Mouse (Mus musculus) forebrain, embryonic 14.5 days (tissue): Measurements from ENCODE around the gene Gm30191. TPM values are rescaled to one million over a fixed set of nuclear protein-coding genes. Genes with fewer than 3 reads are reported as not detected.
"Not testable (repeated sequence)": the region's sequence is repeated elsewhere in the genome, so short reads cannot be mapped to it uniquely, and the experiment has no call there.

Experiments
- ATAC-seq: fragments of 200-750 bp; cut with Nextera tagmentation; 2 replicates; pipeline ENCODE4 v1.8.0; 2017; ENCODE audit warnings: mild to moderate bottlenecking, moderate library complexity
- DNase-seq: peaks from one replicate; pipeline ENCODE4 v3.0.0-alpha.2; 2015; ENCODE audit warnings: low spot score
- H3K27ac ChIP-seq: fragments of 300-500 bp; sonication (generic); 2 replicates; pipeline ENCODE4 v1.5.1; 2014; ENCODE audit warnings: low read depth, mild to moderate bottlenecking, control low read depth, low read length, moderate library complexity
- H3K27me3 ChIP-seq: fragments of 300-500 bp; sonication (generic); replicated peaks from 2 replicates; pipeline ENCODE4 v1.6.1; 2014; ENCODE audit warnings: low read length, control low read depth, mixed read lengths; ENCODE audit not compliant: control insufficient read depth, insufficient read depth
- H3K36me3 ChIP-seq: fragments of 300-500 bp; sonication (generic); 2 replicates; pipeline ENCODE4 v1.6.1; 2014; ENCODE audit warnings: low read length, control low read depth; ENCODE audit not compliant: control insufficient read depth, insufficient read depth
- H3K4me1 ChIP-seq: fragments of 300-500 bp; sonication (generic); 2 replicates; pipeline ENCODE4 v1.6.1; 2014; ENCODE audit warnings: antibody characterized with exemption, low read length, control low read depth; ENCODE audit not compliant: control insufficient read depth, insufficient read depth
- H3K4me2 ChIP-seq: fragments of 300-500 bp; sonication (generic); 2 replicates; pipeline ENCODE4 v1.6.1; 2014; ENCODE audit warnings: mild to moderate bottlenecking, control low read depth, low read length
- H3K4me3 ChIP-seq: fragments of 300-500 bp; sonication (generic); 2 replicates; pipeline ENCODE4 v1.5.1; 2014; ENCODE audit warnings: low read depth, low read length, control low read depth
- H3K9ac ChIP-seq: fragments of 300-500 bp; sonication (generic); 2 replicates; pipeline ENCODE4 v1.6.1; 2014; ENCODE audit warnings: mild to moderate bottlenecking, low read length, control low read depth, moderate library complexity
- H3K9me3 ChIP-seq: fragments of 300-500 bp; sonication (generic); replicated peaks from 2 replicates; pipeline ENCODE4 v1.6.1; 2016; ENCODE audit warnings: low read length, control low read depth, mixed read lengths; ENCODE audit not compliant: control insufficient read depth
- WGBS: fragments of 180-500 bp; shearing (Covaris S2); extraction: QIAGEN DNeasy Blood & Tissue Kit; methylation state at CpG from one replicate; pipeline ENCODE4 v1.1.7; 2014; 5-methylcytosine and 5-hydroxymethylcytosine counted together
- polyA plus RNA-seq: library from polyadenylated mRNA; unstranded; fragments of >200 nt; fragmentation: Nextera tagmentation; extraction: Ambion mirVana; gene quantifications from 2 replicates; pipeline ENCODE4 v1.2.1, GENCODE M21; 2014

Gene Gm30191
- polyA plus RNA-seq, 1 experiment from 2014 or later: not detected

DNA sequence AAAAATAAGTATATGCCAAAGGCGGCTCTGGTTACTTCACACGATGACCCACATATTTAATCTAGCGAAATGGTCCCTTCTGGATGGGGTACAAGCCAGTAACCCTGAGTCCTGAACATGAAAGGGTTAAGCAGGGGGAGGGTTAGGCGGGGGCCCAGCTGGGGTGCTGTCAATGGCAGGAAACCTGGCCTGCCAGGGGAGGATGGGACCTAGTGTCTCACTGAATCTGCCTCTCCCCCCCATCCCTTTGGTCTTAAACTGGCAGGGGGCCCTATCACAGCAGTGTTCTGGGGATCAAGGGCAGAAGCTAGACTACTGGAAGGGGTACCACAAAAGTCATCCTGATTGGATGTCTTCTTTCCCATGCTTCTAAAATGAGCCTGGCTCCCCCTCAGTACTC lies 9.1 kb downstream of the Gm30191 start:
- Histone ChIP-seq H3K4me1 (peaks cover 7% of the 10 kb centered on the region), H3K27ac (no peak overlapping the region), H3K9ac (no peak overlapping the region), H3K4me3 (no peak overlapping the region), H3K27me3 (peaks cover 45% of the 10 kb centered on the region), H3K9me3 (no peaks in the 10 kb centered on the region), H3K36me3 (no peaks in the 10 kb centered on the region), H3K4me2 (no peak overlapping the region)
- DNase-seq (no peak), ATAC-seq (no peak)
- WGBS: 31% methylated on average over 4 of the region's 4 CpGs

DNA sequence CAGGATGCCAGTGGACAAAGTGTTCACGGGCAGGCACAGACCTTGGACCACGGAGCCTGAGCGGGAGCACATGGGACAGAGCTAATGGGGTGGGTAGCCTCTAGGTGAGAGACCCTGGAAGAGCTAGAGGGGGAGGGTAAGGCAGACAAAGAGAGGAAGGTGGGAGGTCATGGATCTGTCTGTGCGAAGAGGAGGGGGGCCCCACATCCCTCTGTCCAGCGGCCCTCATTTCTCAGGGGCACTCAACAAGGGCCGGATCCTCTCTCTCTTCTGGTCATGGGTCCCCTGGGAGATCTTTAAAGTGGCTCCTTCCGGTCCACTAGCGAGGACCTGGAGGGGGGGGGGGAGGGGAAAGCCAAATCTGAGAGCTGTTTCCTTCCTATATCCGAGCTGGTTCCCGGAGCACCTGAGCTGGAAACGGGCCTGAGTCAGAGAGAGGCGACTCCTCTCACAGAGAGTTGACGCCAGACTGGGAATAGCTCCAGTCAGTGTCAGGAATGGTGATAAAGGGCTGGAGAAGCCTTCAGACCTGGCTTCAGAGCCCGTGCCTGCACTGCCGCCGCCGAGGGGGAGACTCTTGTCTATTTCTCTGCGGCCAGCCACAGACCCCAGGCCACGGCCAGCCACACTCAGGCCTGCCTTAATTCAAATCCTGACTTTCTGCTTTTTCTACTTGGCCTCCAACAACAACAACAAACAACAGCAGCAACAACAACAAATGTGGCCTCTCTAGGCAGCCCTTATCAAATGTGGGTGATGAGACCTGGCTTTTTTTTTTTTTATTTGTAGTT lies 9.9 kb downstream of the Gm30191 start:
- DNase-seq (no peak), ATAC-seq (no peak)
- H3K9me3 ChIP-seq: no peaks in the 10 kb centered on the region
- H3K9ac ChIP-seq: 0 out of 2 replicates have a peak overlapping the region, but pooled peaks have one; percentile 8
- peaks cover 3% of the 10 kb centered on the region for H3K4me1 ChIP-seq
- no peak overlapping the region for H3K4me2 ChIP-seq
- no peak overlapping the region for H3K27ac ChIP-seq
- H3K36me3 ChIP-seq: no peaks in the 10 kb centered on the region
- H3K27me3 ChIP-seq: peaks cover 38% of the 10 kb centered on the region
- 19% methylated on average over 17 of the region's 19 CpGs for WGBS
- no peak overlapping the region for H3K4me3 ChIP-seq

DNA sequence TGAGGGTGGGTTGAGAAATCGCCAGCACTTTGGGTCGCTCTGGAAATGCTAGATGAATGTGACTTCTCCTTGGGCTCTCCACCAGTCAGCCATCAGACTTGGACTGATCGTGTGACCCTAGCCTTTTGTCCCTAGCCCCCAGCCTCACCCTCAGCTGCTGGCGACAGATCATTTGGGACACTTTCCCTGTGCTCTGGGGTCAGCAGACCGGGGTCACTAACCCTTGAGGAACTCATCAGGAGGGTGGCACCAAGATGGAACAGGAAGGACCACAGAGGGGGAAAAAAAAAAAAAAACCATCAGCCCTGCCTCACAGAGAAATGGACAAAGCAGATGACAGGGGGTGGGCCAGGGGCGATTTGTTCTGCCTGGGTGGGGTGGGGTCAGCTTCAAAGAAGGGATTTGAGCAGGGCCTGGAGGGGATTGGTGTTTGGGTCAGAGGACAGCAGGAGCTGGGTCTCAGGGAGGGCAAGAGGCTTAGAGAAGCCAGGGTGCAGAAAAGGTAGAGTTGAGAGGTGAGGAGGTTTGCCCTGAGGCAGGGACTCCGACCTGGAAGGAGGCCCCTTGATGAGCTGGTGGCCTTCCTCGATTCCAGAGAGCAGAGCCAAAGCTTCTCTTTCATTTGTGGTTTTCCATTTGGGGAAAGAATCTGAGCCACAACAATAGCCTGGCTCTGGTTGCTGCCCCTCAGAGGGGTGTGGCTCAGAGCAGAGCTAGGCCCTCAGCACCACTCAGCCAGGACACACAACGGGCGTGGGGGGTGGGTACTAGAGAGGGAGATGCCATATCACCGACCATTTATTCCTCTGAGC lies 10.7 kb downstream of the Gm30191 start:
- peaks cover 30% of the 10 kb centered on the region for H3K27me3 ChIP-seq
- no peaks in the 10 kb centered on the region for H3K9me3 ChIP-seq
- no peak overlapping the region for H3K9ac ChIP-seq
- H3K36me3 ChIP-seq: no peaks in the 10 kb centered on the region
- 8% methylated on average over 11 of the region's 11 CpGs for WGBS
- ATAC-seq (no peak), DNase-seq (no peak)
- no peak overlapping the region for H3K27ac ChIP-seq
- H3K4me3 ChIP-seq: no peak overlapping the region
- peaks cover 3% of the 10 kb centered on the region for H3K4me1 ChIP-seq
- H3K4me2 ChIP-seq: no peak overlapping the region

DNA sequence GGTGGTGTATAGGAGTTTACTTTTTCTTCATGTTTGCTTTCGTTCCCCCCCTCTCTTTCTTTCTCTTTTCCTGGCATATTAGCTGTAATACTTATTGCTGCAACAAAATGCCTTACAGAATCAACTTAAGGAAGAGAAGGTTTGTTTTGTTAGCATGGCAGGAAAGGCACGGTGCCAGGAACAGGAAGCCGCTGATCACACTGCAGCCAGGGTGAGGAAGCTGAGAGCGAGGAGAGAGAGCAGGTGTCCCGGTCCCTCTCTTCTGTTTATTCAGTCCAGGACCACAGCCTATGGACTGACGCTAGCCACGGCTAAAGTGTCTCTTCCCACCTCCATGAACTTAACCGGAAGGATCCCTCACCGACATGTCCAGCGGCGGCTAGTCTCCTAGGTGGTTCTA lies 11.6 kb downstream of the Gm30191 start:
- ATAC-seq (no peak), DNase-seq (no peak)
- H3K4me2 ChIP-seq: no peak overlapping the region
- peaks cover 3% of the 10 kb centered on the region for H3K4me1 ChIP-seq
- no peak overlapping the region for H3K4me3 ChIP-seq
- peaks cover 21% of the 10 kb centered on the region for H3K27me3 ChIP-seq
- H3K27ac ChIP-seq: no peak overlapping the region
- H3K36me3 ChIP-seq: no peaks in the 10 kb centered on the region
- no peak overlapping the region for H3K9ac ChIP-seq
- WGBS: 64% methylated on average over 11 of the region's 11 CpGs
- no peaks in the 10 kb centered on the region for H3K9me3 ChIP-seq

DNA sequence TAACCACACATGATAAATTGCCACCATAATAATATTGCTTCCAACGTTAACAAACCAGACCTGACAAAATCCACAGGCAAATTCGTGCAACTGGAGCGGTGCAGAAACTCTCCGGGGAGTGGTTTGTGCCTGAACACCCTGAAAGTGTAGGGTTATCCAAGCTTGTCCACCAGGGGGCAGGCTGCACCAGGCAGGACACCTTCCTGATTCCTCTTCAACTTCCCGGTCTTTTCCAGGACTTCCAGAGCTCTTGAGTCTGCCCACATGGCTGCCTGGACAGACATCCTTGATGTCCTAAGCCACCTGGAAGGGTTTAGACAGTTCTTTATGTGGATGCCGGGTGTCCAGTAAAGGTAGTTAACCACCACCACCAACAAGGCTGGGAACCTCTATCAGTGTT lies 16.5 kb downstream of the Gm30191 start:
- H3K9ac ChIP-seq: no peak overlapping the region
- H3K4me3 ChIP-seq: no peak overlapping the region
- no peaks in the 10 kb centered on the region for H3K9me3 ChIP-seq
- ATAC-seq (no peak), DNase-seq (peak; percentile 47)
- no peak overlapping the region for H3K4me2 ChIP-seq
- no peak overlapping the region for H3K27ac ChIP-seq
- no peaks in the 10 kb centered on the region for H3K4me1 ChIP-seq
- WGBS: 36% methylated on average over 6 of the region's 6 CpGs
- H3K27me3 ChIP-seq: no peaks in the 10 kb centered on the region
- no peaks in the 10 kb centered on the region for H3K36me3 ChIP-seq

DNA sequence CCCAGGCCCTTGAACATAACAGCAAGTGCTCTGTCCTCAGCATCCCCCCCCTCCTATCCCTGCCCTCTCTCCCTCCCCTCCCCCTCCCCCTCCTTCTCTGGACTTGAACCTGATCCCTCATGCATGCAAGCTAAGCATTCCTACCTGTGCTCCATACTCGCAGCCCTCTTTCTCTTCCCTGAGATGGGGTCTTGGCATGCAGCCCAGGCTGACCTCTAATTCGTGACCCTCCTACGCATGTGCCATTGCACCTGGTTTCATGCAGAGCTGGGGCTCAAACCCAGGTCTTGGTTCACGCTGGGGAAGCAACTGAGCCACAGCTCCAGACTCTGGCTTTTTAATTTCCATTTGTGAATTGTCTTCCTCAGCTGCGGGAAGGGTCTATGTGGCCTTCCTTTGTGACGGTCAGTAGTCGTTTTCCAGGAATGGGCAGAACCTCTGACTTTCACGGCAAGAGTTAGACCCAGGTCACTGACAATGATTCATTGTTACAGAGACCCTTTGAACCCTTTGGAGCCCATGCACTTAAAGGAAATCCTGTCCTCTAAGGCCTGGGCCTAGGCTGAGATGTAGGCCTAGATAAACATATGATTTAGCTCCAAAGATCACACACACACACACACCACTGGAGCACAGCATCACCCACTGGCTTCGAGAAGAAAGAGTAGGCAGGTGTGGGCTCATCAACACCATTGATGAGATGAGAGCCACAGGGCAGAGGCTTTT lies 19.3 kb downstream of the Gm30191 start:
- Histone ChIP-seq H3K27ac (no peak overlapping the region), H3K27me3 (no peaks in the 10 kb centered on the region), H3K4me2 (no peak overlapping the region), H3K9me3 (no peaks in the 10 kb centered on the region), H3K4me3 (no peak overlapping the region), H3K9ac (no peak overlapping the region), H3K4me1 (no peaks in the 10 kb centered on the region), H3K36me3 (no peaks in the 10 kb centered on the region)
- whole genome bisulfite sequencing: 69% methylated on average over 9 of the region's 9 CpGs
- DNase-seq (no peak), ATAC-seq (no peak)

DNA sequence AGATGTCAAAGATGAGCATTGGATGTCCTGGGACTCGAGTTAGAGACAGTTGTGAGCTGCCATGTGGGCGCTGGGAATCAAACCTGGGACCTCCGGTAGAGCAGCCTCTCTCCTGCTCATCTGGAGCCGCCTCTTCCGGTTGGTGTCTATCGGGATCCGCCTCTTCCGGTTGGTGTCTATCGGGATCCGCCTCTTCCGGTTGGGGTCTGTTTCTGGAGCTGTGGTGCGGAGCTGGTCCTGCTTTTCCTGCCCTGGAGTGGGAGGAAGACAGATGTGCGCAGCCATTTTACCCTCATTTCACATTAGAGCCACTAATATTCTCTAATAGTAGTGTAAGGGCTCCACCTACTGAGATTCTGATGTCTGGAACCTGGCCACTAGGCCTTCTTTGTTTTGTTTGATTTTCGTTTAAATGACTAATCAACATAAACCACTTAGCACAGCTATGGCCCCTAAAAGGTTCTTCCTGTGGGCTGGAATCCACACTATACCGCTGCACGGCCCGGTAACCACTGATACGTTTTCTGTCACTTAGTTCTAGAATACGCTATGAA lies 21.4 kb downstream of the Gm30191 start:
- Histone ChIP-seq H3K27me3 (no peaks in the 10 kb centered on the region), H3K4me1 (no peaks in the 10 kb centered on the region), H3K9me3 (no peaks in the 10 kb centered on the region), H3K36me3 (no peaks in the 10 kb centered on the region), H3K27ac (no peak overlapping the region), H3K4me2 (no peak overlapping the region), H3K4me3 (no peak overlapping the region), H3K9ac (no peak overlapping the region)
- no peak for DNase-seq
- WGBS: 86% methylated on average over 19 of the region's 19 CpGs
- ATAC-seq: no peak

DNA sequence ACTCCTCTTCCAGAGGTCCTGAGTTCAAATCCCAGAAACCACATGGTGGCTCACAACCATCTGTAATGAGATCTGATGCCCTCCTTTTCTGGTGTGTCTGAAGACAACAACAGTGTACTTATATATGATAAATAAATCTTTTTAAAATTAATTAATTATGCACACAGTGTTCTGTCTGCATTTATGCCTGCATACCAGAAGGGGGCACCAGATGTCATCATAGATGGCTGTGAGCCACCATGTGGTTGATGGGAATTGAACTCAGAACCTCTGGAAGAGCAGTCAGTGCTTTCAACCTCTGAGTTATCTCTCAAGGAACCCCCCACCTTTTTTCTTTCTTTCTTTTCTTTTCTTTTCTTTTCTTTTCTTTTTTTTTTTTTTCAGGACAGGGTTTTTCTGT lies 22.9 kb downstream of the Gm30191 start:
- H3K4me1 ChIP-seq: not testable (repeated sequence)

More for the DNA sequence above, 22.9 kb downstream of the Gm30191 start:
- not testable (repeated sequence) for ATAC-seq, H3K27me3 ChIP-seq, H3K9me3 ChIP-seq, H3K36me3 ChIP-seq, H3K27ac ChIP-seq, DNase-seq, H3K9ac ChIP-seq, H3K4me3 ChIP-seq, H3K4me2 ChIP-seq
